Mouse (Mus musculus): ENCODE measurements around the gene Syt2.

GRCm38 (mm10) chr1:134759133-134759532 is 112.7 kb downstream of the Syt2 start:
- no peak for TF ChIP-seq POLR2A (IDR thresholded peaks at IDR 0.05; ENCODE audit: extremely low read depth, insufficient read depth, low read length)
- no peak for TF ChIP-seq CTCF (IDR thresholded peaks at IDR 0.05; ENCODE audit: extremely low read depth, insufficient read depth, low read length)

Measured in cortical plate, adult 2 months (tissue).